Mouse (Mus musculus): ENCODE data around the gene Pde5a.
A peak's percentile ranks its signal among the peaks of the same experiment; 100 is the strongest.

Pde5a gene

GRCm38 (mm10) chr3:122763240-122763761 lies 34.6 kb downstream of the Pde5a start:
- DNase-seq (ENCODE audit: extremely low read depth, insufficient read length, low spot score): peak; percentile 2

- no peak for DNase-seq (ENCODE audit: extremely low read depth, insufficient read length, low spot score)
These were observed 35.0 kb downstream of the Pde5a start for GRCm38 (mm10) chr3:122763768-122764167.

- DNase-seq (ENCODE audit: extremely low read depth, insufficient read length, low spot score): no peak
These were observed 38.2 kb downstream of the Pde5a start for GRCm38 (mm10) chr3:122766930-122767329.

GRCm38 (mm10) chr3:122767841-122768240 lies 39.1 kb downstream of the Pde5a start:
- DNase-seq (ENCODE audit: extremely low read depth, insufficient read length, low spot score): no peak

GRCm38 (mm10) chr3:122781417-122781816 lies 52.7 kb downstream of the Pde5a start:
- no peak for DNase-seq (ENCODE audit: extremely low read depth, insufficient read length, low spot score)

GRCm38 (mm10) chr3:122784245-122784644 lies 55.5 kb downstream of the Pde5a start:
- no peak for DNase-seq (ENCODE audit: extremely low read depth, insufficient read length, low spot score)

- DNase-seq (ENCODE audit: extremely low read depth, insufficient read length, low spot score): no peak
These were observed 59.6 kb downstream of the Pde5a start for GRCm38 (mm10) chr3:122788314-122788713.

- no peak for DNase-seq (ENCODE audit: extremely low read depth, insufficient read length, low spot score)
These were observed 60.8 kb downstream of the Pde5a start for GRCm38 (mm10) chr3:122789544-122789943.

GRCm38 (mm10) chr3:122800050-122800449 lies 71.3 kb downstream of the Pde5a start:
- no peak for DNase-seq (ENCODE audit: extremely low read depth, insufficient read length, low spot score)

- no peak for DNase-seq (ENCODE audit: extremely low read depth, insufficient read length, low spot score)
These were observed 72.0 kb downstream of the Pde5a start for GRCm38 (mm10) chr3:122800553-122801435.

GRCm38 (mm10) chr3:122801436-122802221 lies 72.9 kb downstream of the Pde5a start:
- no peak for DNase-seq (ENCODE audit: extremely low read depth, insufficient read length, low spot score)

GRCm38 (mm10) chr3:122807313-122807712 lies 78.6 kb downstream of the Pde5a start:
- DNase-seq (ENCODE audit: extremely low read depth, insufficient read length, low spot score): no peak

- DNase-seq (ENCODE audit: extremely low read depth, insufficient read length, low spot score): peak; percentile 7
These were observed 81.5 kb downstream of the Pde5a start for GRCm38 (mm10) chr3:122810090-122810863.

- no peak for DNase-seq (ENCODE audit: extremely low read depth, insufficient read length, low spot score)
These were observed 82.2 kb downstream of the Pde5a start for GRCm38 (mm10) chr3:122810986-122811385.

GRCm38 (mm10) chr3:122814531-122814930 lies 85.8 kb downstream of the Pde5a start:
- no peak for DNase-seq (ENCODE audit: extremely low read depth, insufficient read length, low spot score)

GRCm38 (mm10) chr3:122818282-122818681 lies 89.5 kb downstream of the Pde5a start:
- DNase-seq (ENCODE audit: extremely low read depth, insufficient read length, low spot score): no peak

- DNase-seq (ENCODE audit: extremely low read depth, insufficient read length, low spot score): no peak
These were observed 92.0 kb downstream of the Pde5a start for GRCm38 (mm10) chr3:122820700-122821099.

GRCm38 (mm10) chr3:122828270-122829058 lies 99.7 kb downstream of the Pde5a start:
- DNase-seq (ENCODE audit: extremely low read depth, insufficient read length, low spot score): no peak

GRCm38 (mm10) chr3:122834519-122834918 lies 105.8 kb downstream of the Pde5a start:
- DNase-seq (ENCODE audit: extremely low read depth, insufficient read length, low spot score): no peak

Measured in 3134 (cell line).